Mouse (Mus musculus) thymus, postnatal 0 days (tissue): ENCODE measurements around the gene Ooep. TPM values are rescaled to one million over a fixed set of nuclear protein-coding genes. Genes with fewer than 3 reads are reported as not detected.
"Not testable (repeated sequence)": the region's sequence is repeated elsewhere in the genome, so short reads cannot be mapped to it uniquely, and the experiment has no call there.

Experiments used
- DNase-seq: peaks from one replicate; pipeline ENCODE4 v3.0.0-alpha.2; 2015; ENCODE audit warnings: low spot score
- polyA plus RNA-seq: library from polyadenylated mRNA; unstranded; fragments of >200 nt; fragmentation: Nextera tagmentation; extraction: Ambion mirVana; gene quantifications from 2 replicates; pipeline ENCODE4 v1.2.1, GENCODE M21; 2015

The Ooep gene
- polyA plus RNA-seq, 1 experiment from 2014 or later: 1.6 TPM

DNA sequence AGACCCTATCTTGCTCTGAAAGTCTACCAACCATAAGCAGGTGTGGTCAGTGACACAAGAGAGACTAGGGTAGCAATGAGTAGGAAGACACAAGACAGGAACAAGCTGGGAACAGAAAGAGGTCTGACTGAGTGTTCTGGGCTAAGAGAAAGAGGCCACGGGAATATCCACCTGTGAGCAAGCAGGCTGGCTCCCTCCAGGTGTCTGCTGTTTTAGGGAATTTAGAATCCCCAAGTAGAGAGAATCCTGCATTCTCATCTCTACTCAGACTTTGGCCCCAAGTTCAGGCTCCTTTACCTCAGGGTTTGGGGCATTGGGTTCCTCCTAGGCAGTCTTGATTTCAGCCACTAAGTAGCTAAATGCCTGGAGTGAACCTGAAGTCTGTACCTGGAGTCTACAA, 51.2 kb downstream of the Ooep start, which contains the start of gene Omt2b:
Gene Omt2b (plus strand): TSS at position 301 of the 400 bp plus-strand sequence.
- DNase-seq: not testable (repeated sequence)

Other genes with a start within 250 kb of the Ooep start
- gene Gsta4, start 196.0 kb downstream of the Ooep start, polyA plus RNA-seq: 49.5 and 53.9 TPM in 2 replicates
- 0.59 and 0.68 TPM in 2 replicates for gene Gsta1, start 148.1 kb downstream of the Ooep start, polyA plus RNA-seq
- gene Gm3776, start 121.6 kb downstream of the Ooep start, polyA plus RNA-seq: 0.24 TPM in 1 of 2 replicates, not detected in the other
- not detected in 2 replicates for gene Gm10639, start 88.8 kb downstream of the Ooep start, polyA plus RNA-seq
- 0.36 TPM in 1 of 2 replicates, not detected in the other for gene Omt2a, start 63.9 kb downstream of the Ooep start, polyA plus RNA-seq
- gene Omt2b, start 51.1 kb downstream of the Ooep start, polyA plus RNA-seq: 0.21 and 0.68 TPM in 2 replicates
- gene Gsta2, start 22.9 kb downstream of the Ooep start, polyA plus RNA-seq: 6.3 and 6.4 TPM in 2 replicates
- gene Dppa5a, start 10.5 kb downstream of the Ooep start, polyA plus RNA-seq: 0.58 and 1.0 TPM in 2 replicates
- gene Ddx43, start 17.1 kb upstream of the Ooep start, polyA plus RNA-seq: 0.23 TPM in 2 replicates
- gene Cgas, start 64.5 kb upstream of the Ooep start, polyA plus RNA-seq: 2.6 and 3.0 TPM in 2 replicates
- 22.8 and 23.4 TPM in 2 replicates for gene Mto1, start 69.5 kb upstream of the Ooep start, polyA plus RNA-seq
- gene Gm17324, start 70.1 kb upstream of the Ooep start, polyA plus RNA-seq: 0.58 and 1.1 TPM in 2 replicates
- 3,927 and 4,011 TPM in 2 replicates for gene Eef1a1, start 110.4 kb upstream of the Ooep start, polyA plus RNA-seq
- gene Slc17a5, start 209.3 kb upstream of the Ooep start, polyA plus RNA-seq: 12.1 and 14.1 TPM in 2 replicates
- gene Cd109, start 236.8 kb upstream of the Ooep start, polyA plus RNA-seq: 0.42 and 0.69 TPM in 2 replicates